In the genomic region with DNA sequence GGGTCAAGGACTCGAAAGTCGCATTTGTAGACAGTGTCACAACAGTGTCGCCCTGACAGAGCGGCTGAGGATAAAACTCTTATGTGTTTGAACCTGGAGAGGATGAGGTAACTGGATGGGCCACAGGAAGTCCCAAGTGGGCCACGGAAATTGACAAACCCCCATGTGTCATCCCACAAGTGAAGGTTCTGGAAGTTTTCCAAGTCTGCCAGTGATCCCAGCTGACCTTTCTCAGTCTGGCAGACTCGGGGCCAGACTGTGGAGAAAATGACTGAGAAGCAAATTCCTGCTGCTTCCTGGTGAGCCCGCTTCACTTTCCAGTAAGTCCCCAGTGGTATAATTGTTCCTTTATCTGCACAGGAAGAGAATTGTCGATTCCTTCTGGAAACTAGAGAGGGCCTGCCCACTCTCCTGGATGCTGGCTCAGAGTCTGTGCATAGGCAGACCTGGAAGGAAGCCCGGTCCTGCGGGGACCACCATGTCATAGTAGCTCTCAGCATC, we compare ENCODE assay signal across 8 mouse cellular contexts. TPM values are rescaled to one million over a fixed set of nuclear protein-coding genes. Genes with fewer than 3 reads are reported as not detected.
DNase-seq lines count a peak whose midpoint lies in the region; ATAC-seq lines count a peak whose summit lies in the region.

No protein-coding gene starts in this region.

- ATAC-seq in lung, embryonic 15.5 days (ENCODE audit: borderline replicate concordance, extremely low read depth, low FRiP score, low TSS enrichment) = peak; percentile 33

- H3K9ac ChIP-seq in lung, embryonic 15.5 days = no peak overlapping the region

- H3K9me3 ChIP-seq in lung, embryonic 15.5 days = no peaks in the 10 kb centered on the region

- no peaks in the 10 kb centered on the region for H3K27me3 ChIP-seq in lung, embryonic 15.5 days

- 0 out of 2 replicates have a peak overlapping the region, but pooled peaks have one; percentile 25 for H3K27ac ChIP-seq in lung, embryonic 15.5 days

- WGBS in lung, embryonic 15.5 days = 36% methylated on average over 10 of the region's 10 CpGs

- peaks cover 19% of the 10 kb centered on the region for H3K4me1 ChIP-seq in lung, embryonic 15.5 days

- no peak overlapping the region for H3K4me3 ChIP-seq in lung, embryonic 15.5 days

- DNase-seq in gastrocnemius, postnatal 25 days = peak; percentile 21
- DNase-seq in gastrocnemius, adult 8-10 months (ENCODE audit: low spot score in 2 of 2) = no peak
- DNase-seq in adrenal gland, adult 8-10 months = peak; percentile 34
- DNase-seq in kidney, adult 11 months = peak; percentile 55
- no peak for DNase-seq in urinary bladder, postnatal 14 days (ENCODE audit: low spot score)
- no peak for DNase-seq in spleen, postnatal 36 days (ENCODE audit: low spot score in 2 of 2)
- DNase-seq in c-Kit-positive CD71-positive TER-119-positive erythroid progenitor cells, embryonic 14.5 days (ENCODE audit: low spot score) = no peak

- H3K36me3 ChIP-seq in lung, embryonic 15.5 days = no peaks in the 10 kb centered on the region

- H3K4me2 ChIP-seq in lung, embryonic 15.5 days = no peak overlapping the region

RNA-seq across cellular contexts. Expression of gene Cd180, which starts 47.0 kb away (rescaled TPM):
- total RNA-seq in gastrocnemius, postnatal 25 days (2021) = under 1 TPM; 0.13 to 0.40 TPM
- total RNA-seq in gastrocnemius, adult 8-10 months (2022) = under 1 TPM in 3 of 4 experiments, not detected in 1; 0.11 to 0.18 (median 0.12) TPM
- total RNA-seq in adrenal gland, adult 8-10 months (2022) = 1 to 10 TPM; 2.3 to 7.4 (median 4.7) TPM
- polyA plus RNA-seq in lung, embryonic 15.5 days (2015; fragmentation: Nextera tagmentation; extraction: Ambion mirVana) = 0.45 and 0.61 TPM in 2 replicates

Comparison
In these comparisons a context has a peak if more than half of its experiments do, and no peak if none do; other contexts are left out.
1. DNase-seq: peak in gastrocnemius, postnatal 25 days (single experiment), adrenal gland, adult 8-10 months (single experiment) and kidney, adult 11 months (single experiment); none in gastrocnemius, adult 8-10 months (0 of 2), urinary bladder, postnatal 14 days (single experiment), spleen, postnatal 36 days (0 of 2) and c-Kit-positive CD71-positive TER-119-positive erythroid progenitor cells, embryonic 14.5 days (single experiment).